22 mouse cellular contexts compared by ENCODE assay signal in the genomic region with DNA sequence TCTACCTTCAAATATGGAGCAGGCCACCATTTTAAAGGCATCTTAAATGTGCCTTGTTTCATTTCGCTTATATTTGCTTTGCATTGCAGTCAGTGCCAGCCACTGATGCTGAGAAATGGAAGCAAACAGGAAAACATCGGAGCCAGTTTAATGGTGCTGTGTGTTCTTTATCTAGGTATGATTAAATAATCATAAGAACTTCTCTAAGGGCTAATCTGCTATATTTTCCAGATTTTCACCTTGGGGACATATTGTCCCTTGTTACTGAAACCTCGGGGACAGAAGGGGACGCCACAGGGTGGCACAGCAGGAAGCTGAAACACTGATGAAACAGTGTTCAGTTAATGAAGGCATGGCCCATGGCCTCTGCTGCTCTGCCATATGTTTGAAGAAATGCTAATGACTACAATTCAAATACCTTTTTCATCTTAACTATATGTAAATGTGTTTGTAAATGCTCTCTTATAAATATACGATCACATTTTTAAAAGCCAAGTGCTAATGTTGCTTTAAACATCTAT.
DNase-seq lines count a peak whose midpoint lies in the region; ATAC-seq lines count a peak whose summit lies in the region.
"Had no signal": no experiment of that assay in that cellular context is flagged by ENCODE, and none has a peak within 500 bp of the region (broad histone marks: within the 10 kb centered on the region; RNA-seq: fewer than 3 reads in every experiment).

No protein-coding gene starts in this region.

- no peaks in the 10 kb centered on the region for H3K9me3 ChIP-seq in hindbrain, embryonic 14.5 days (ENCODE audit: control insufficient read depth, low read length)
- no peaks in the 10 kb centered on the region for H3K9me3 ChIP-seq in hindbrain, embryonic 12.5 days (replicated peaks)
- H3K9me3 ChIP-seq: intestine, embryonic 15.5 days; midbrain, embryonic 12.5 days had no signal

- no peak overlapping the region for H3K27ac ChIP-seq in hindbrain, embryonic 14.5 days
- no peak overlapping the region for H3K27ac ChIP-seq in hindbrain, embryonic 12.5 days
- H3K27ac ChIP-seq: intestine, embryonic 15.5 days; midbrain, embryonic 12.5 days had no signal

- H3K27me3 ChIP-seq in hindbrain, embryonic 14.5 days (ENCODE audit: control insufficient read depth, insufficient read depth, low read length), result no peaks in the 10 kb centered on the region
- H3K27me3 ChIP-seq in hindbrain, embryonic 12.5 days, result no peaks in the 10 kb centered on the region
- H3K27me3 ChIP-seq: intestine, embryonic 15.5 days; midbrain, embryonic 12.5 days; Patski had no signal

- no peak overlapping the region for H3K4me3 ChIP-seq in hindbrain, embryonic 14.5 days (replicated peaks; ENCODE audit: low read length)
- H3K4me3 ChIP-seq in hindbrain, embryonic 12.5 days, result no peak overlapping the region
- H3K4me3 ChIP-seq: intestine, embryonic 15.5 days; midbrain, embryonic 12.5 days had no signal

- H3K4me2 ChIP-seq in hindbrain, embryonic 14.5 days (replicated peaks), result no peak overlapping the region
- H3K4me2 ChIP-seq in hindbrain, embryonic 12.5 days (replicated peaks), result no peak overlapping the region
- H3K4me2 ChIP-seq: heart, embryonic 11.5 days; intestine, embryonic 15.5 days; midbrain, embryonic 12.5 days had no signal

- no peaks in the 10 kb centered on the region for H3K36me3 ChIP-seq in hindbrain, embryonic 14.5 days (replicated peaks; ENCODE audit: control insufficient read depth, insufficient read depth)
- no peaks in the 10 kb centered on the region for H3K36me3 ChIP-seq in hindbrain, embryonic 12.5 days
- H3K36me3 ChIP-seq: intestine, embryonic 15.5 days; midbrain, embryonic 12.5 days had no signal

- WGBS in hindbrain, embryonic 14.5 days, result 70% methylated on average over 5 of the region's 5 CpGs
- 74% methylated on average over 5 of the region's 5 CpGs for WGBS in hindbrain, embryonic 12.5 days

- no peak overlapping the region for H3K9ac ChIP-seq in hindbrain, embryonic 14.5 days
- no peak overlapping the region for H3K9ac ChIP-seq in hindbrain, embryonic 12.5 days
- H3K9ac ChIP-seq: intestine, embryonic 15.5 days; midbrain, embryonic 12.5 days had no signal

- DNase-seq in hindbrain, embryonic 14.5 days (ENCODE audit: low spot score), result no peak
- DNase-seq in brain, adult 2 months (ENCODE audit: low read depth, low spot score), result peak; percentile 97
- DNase-seq in cerebellum, adult 11 months, result peak; percentile 96
- DNase-seq in cerebellum, postnatal 14 days, result peak; percentile 97 to 98
- DNase-seq in MN1 (ENCODE audit: low spot score), result no peak
- DNase-seq in testis, postnatal 14 days (ENCODE audit: low spot score), result no peak
- DNase-seq: adrenal gland, postnatal 14 days; gastrocnemius, postnatal 36 days; heart, postnatal 14 days; kidney, postnatal 4 days; liver; lung, adult 18-20 months; lung, postnatal 4 days; right cerebral cortex, postnatal 14 days; thymus, postnatal 14 days had no signal

- peak; percentile 57; the same call in 1 of the 2 replicates for ATAC-seq in hindbrain, embryonic 14.5 days (ENCODE audit: low FRiP score)
- no peak for ATAC-seq in hindbrain, embryonic 12.5 days (ENCODE audit: low FRiP score)
- ATAC-seq in monocyte, adult 5-6 weeks (replicated peaks; ENCODE audit: insufficient number of reproducible peaks, low FRiP score, low TSS enrichment, poor library complexity, severe bottlenecking), result no peak
- ATAC-seq: activated CD4-positive, CD25-positive, alpha-beta regulatory T cell, adult 4 months; intestine, embryonic 15.5 days; Patski had no signal

- no peaks in the 10 kb centered on the region for H3K4me1 ChIP-seq in hindbrain, embryonic 14.5 days (replicated peaks; ENCODE audit: control insufficient read depth, insufficient read depth, low read length)
- no peaks in the 10 kb centered on the region for H3K4me1 ChIP-seq in hindbrain, embryonic 12.5 days
- H3K4me1 ChIP-seq: intestine, embryonic 15.5 days; midbrain, embryonic 12.5 days had no signal

Comparison
In these comparisons a context has a peak if more than half of its experiments do, and no peak if none do; other contexts are left out.
1. DNase-seq: peak in brain, adult 2 months (single experiment), cerebellum, adult 11 months (single experiment) and cerebellum, postnatal 14 days (2 of 2); none in hindbrain, embryonic 14.5 days (single experiment), MN1 (single experiment) and testis, postnatal 14 days (single experiment).